Mouse (Mus musculus) neural tube, embryonic 11.5 days (tissue): ENCODE measurements at regions not wholly inside any gene's neighbourhood (a gene's known extent, or its start where the extent isn't known, plus 50 kb on each side); places are given as distances from the start of the nearest gene placed in this dataset.

ENCODE experiments used
- ATAC-seq: fragments of 200-750 bp; cut with Nextera tagmentation; 2 replicates; pipeline ENCODE4 v1.8.0; 2017; ENCODE audit warnings: moderate number of reproducible peaks, mild to moderate bottlenecking, moderate TSS enrichment, moderate library complexity; ENCODE audit not compliant: insufficient read depth, low FRiP score, low TSS enrichment
- DNase-seq: peaks from one replicate; pipeline ENCODE4 v3.0.0-alpha.2; 2015; ENCODE audit warnings: low spot score
- H3K27ac ChIP-seq: fragments of 300-500 bp; sonication (generic); 2 replicates; pipeline ENCODE4 v1.5.1; 2014; ENCODE audit warnings: low read depth, mild to moderate bottlenecking, low read length
- H3K27me3 ChIP-seq: fragments of 300-500 bp; sonication (generic); 2 replicates; pipeline ENCODE4 v1.6.1; 2014; ENCODE audit warnings: mild to moderate bottlenecking, low read length, mixed read lengths; ENCODE audit not compliant: control insufficient read depth, insufficient read depth
- H3K36me3 ChIP-seq: fragments of 300-500 bp; sonication (generic); 2 replicates; pipeline ENCODE4 v1.6.1; 2014; ENCODE audit warnings: mild to moderate bottlenecking, low read length, moderate library complexity, mixed read lengths; ENCODE audit not compliant: control insufficient read depth, insufficient read depth
- H3K4me1 ChIP-seq: fragments of 300-500 bp; sonication (generic); 2 replicates; pipeline ENCODE4 v1.6.1; 2014; ENCODE audit warnings: low read length, mixed read lengths; ENCODE audit not compliant: control insufficient read depth, insufficient read depth
- H3K4me2 ChIP-seq: fragments of 300-500 bp; sonication (generic); 2 replicates; pipeline ENCODE4 v1.6.1; 2014; ENCODE audit warnings: low read depth, mild to moderate bottlenecking, moderate library complexity
- H3K4me3 ChIP-seq: fragments of 300-500 bp; sonication (generic); 2 replicates; pipeline ENCODE4 v1.5.1; 2014; ENCODE audit warnings: low read depth, low read length
- H3K9ac ChIP-seq: fragments of 300-500 bp; sonication (generic); 2 replicates; pipeline ENCODE4 v1.6.1; 2014; ENCODE audit warnings: mild to moderate bottlenecking, low read length
- H3K9me3 ChIP-seq: fragments of 300-500 bp; sonication (generic); 2 replicates; pipeline ENCODE4 v1.6.1; 2016; ENCODE audit warnings: low read length; ENCODE audit not compliant: control insufficient read depth
- WGBS: fragments of 180-500 bp; shearing (Covaris S2); extraction: QIAGEN DNeasy Blood & Tissue Kit; methylation state at CpG from one replicate; pipeline ENCODE4 v1.1.7; 2014; 5-methylcytosine and 5-hydroxymethylcytosine counted together

- Histone ChIP-seq H3K4me3 (no peak overlapping the region), H3K4me1 (no peaks in the 10 kb centered on the region), H3K4me2 (no peak overlapping the region), H3K27ac (no peak overlapping the region), H3K9me3 (no peaks in the 10 kb centered on the region), H3K9ac (no peak overlapping the region), H3K27me3 (no peaks in the 10 kb centered on the region), H3K36me3 (no peaks in the 10 kb centered on the region)
- DNase-seq (no peak), ATAC-seq (no peak)
- WGBS = 78% methylated on average over 5 of the region's 5 CpGs
Measured at GRCm38 (mm10) chr14:58494400-58494987, 424.1 kb downstream of the Fgf9 start.

GRCm38 (mm10) chr14:58492118-58492517, 421.8 kb downstream of the Fgf9 start:
- H3K9me3 ChIP-seq = no peaks in the 10 kb centered on the region
- no peak overlapping the region for H3K27ac ChIP-seq
- no peak overlapping the region for H3K4me2 ChIP-seq
- no peaks in the 10 kb centered on the region for H3K36me3 ChIP-seq
- no peak overlapping the region for H3K4me3 ChIP-seq
- ATAC-seq (no peak), DNase-seq (no peak)
- H3K27me3 ChIP-seq = no peaks in the 10 kb centered on the region
- WGBS = 97% methylated on average over 2 of the region's 2 CpGs
- H3K9ac ChIP-seq = no peak overlapping the region
- no peaks in the 10 kb centered on the region for H3K4me1 ChIP-seq

- no peak for ATAC-seq
- 83% methylated on average over 6 of the region's 6 CpGs for WGBS
- no peaks in the 10 kb centered on the region for H3K4me1 ChIP-seq
- no peak overlapping the region for H3K9ac ChIP-seq
- H3K27me3 ChIP-seq = no peaks in the 10 kb centered on the region
- no peak overlapping the region for H3K4me3 ChIP-seq
- H3K27ac ChIP-seq = no peak overlapping the region
- H3K9me3 ChIP-seq = no peaks in the 10 kb centered on the region
- H3K4me2 ChIP-seq = no peak overlapping the region
- no peaks in the 10 kb centered on the region for H3K36me3 ChIP-seq
- DNase-seq = no peak
Measured at GRCm38 (mm10) chr14:58488803-58489202, 418.5 kb downstream of the Fgf9 start.

GRCm38 (mm10) chr14:58487836-58488235, 417.5 kb downstream of the Fgf9 start:
- Histone ChIP-seq H3K4me1 (no peaks in the 10 kb centered on the region), H3K27me3 (no peaks in the 10 kb centered on the region), H3K9me3 (no peaks in the 10 kb centered on the region), H3K9ac (no peak overlapping the region), H3K27ac (no peak overlapping the region), H3K36me3 (no peaks in the 10 kb centered on the region), H3K4me3 (no peak overlapping the region), H3K4me2 (no peak overlapping the region)
- ATAC-seq (no peak), DNase-seq (no peak)
- WGBS = 94% methylated on average over 6 of the region's 6 CpGs

- ATAC-seq = no peak
Measured at GRCm38 (mm10) chr14:58480454-58480853, 410.1 kb downstream of the Fgf9 start.

GRCm38 (mm10) chr14:58470678-58471077, 400.3 kb downstream of the Fgf9 start:
- ATAC-seq = no peak

More at GRCm38 (mm10) chr14:58480454-58480853, 410.1 kb downstream of the Fgf9 start:
- Histone ChIP-seq H3K36me3 (no peaks in the 10 kb centered on the region), H3K4me3 (no peak overlapping the region), H3K27ac (no peak overlapping the region), H3K4me2 (no peak overlapping the region), H3K9ac (no peak overlapping the region), H3K4me1 (no peaks in the 10 kb centered on the region), H3K9me3 (no peaks in the 10 kb centered on the region), H3K27me3 (no peaks in the 10 kb centered on the region)
- no peak for DNase-seq
- 93% methylated on average over 2 of the region's 2 CpGs for WGBS

GRCm38 (mm10) chr14:58468451-58468850, 398.1 kb downstream of the Fgf9 start:
- H3K4me2 ChIP-seq = no peak overlapping the region
- no peaks in the 10 kb centered on the region for H3K4me1 ChIP-seq
- no peaks in the 10 kb centered on the region for H3K36me3 ChIP-seq
- WGBS = 51% methylated on average over 7 of the region's 7 CpGs
- H3K4me3 ChIP-seq = no peak overlapping the region
- H3K9ac ChIP-seq = no peak overlapping the region
- DNase-seq = no peak
- no peaks in the 10 kb centered on the region for H3K9me3 ChIP-seq
- no peak for ATAC-seq
- no peak overlapping the region for H3K27ac ChIP-seq
- no peaks in the 10 kb centered on the region for H3K27me3 ChIP-seq

More at GRCm38 (mm10) chr14:58470678-58471077, 400.3 kb downstream of the Fgf9 start:
- H3K9ac ChIP-seq = no peak overlapping the region
- no peaks in the 10 kb centered on the region for H3K9me3 ChIP-seq
- no peak for DNase-seq
- no peaks in the 10 kb centered on the region for H3K36me3 ChIP-seq
- no peaks in the 10 kb centered on the region for H3K27me3 ChIP-seq
- no peak overlapping the region for H3K4me2 ChIP-seq
- H3K4me1 ChIP-seq = no peaks in the 10 kb centered on the region
- H3K27ac ChIP-seq = no peak overlapping the region
- WGBS = 24% methylated on average over 3 of the region's 3 CpGs
- no peak overlapping the region for H3K4me3 ChIP-seq

GRCm38 (mm10) chr14:58467856-58468255, 397.5 kb downstream of the Fgf9 start:
- Histone ChIP-seq H3K9me3 (no peaks in the 10 kb centered on the region), H3K36me3 (no peaks in the 10 kb centered on the region), H3K27ac (no peak overlapping the region), H3K4me2 (no peak overlapping the region), H3K4me3 (no peak overlapping the region), H3K4me1 (no peaks in the 10 kb centered on the region), H3K9ac (no peak overlapping the region), H3K27me3 (no peaks in the 10 kb centered on the region)
- ATAC-seq (no peak), DNase-seq (no peak)
- WGBS = 61% methylated on average over 5 of the region's 5 CpGs

GRCm38 (mm10) chr14:58446776-58447354, 376.5 kb downstream of the Fgf9 start:
- WGBS = 77% methylated on average over 5 of the region's 5 CpGs
- Histone ChIP-seq H3K27me3 (no peaks in the 10 kb centered on the region), H3K9ac (no peak overlapping the region), H3K4me1 (no peaks in the 10 kb centered on the region), H3K27ac (no peak overlapping the region), H3K36me3 (no peaks in the 10 kb centered on the region), H3K4me2 (no peak overlapping the region), H3K4me3 (no peak overlapping the region), H3K9me3 (no peaks in the 10 kb centered on the region)
- DNase-seq (no peak), ATAC-seq (no peak)
